Mouse (Mus musculus): Measurements from ENCODE around the gene Cfap61. TPM values are rescaled to one million over a fixed set of nuclear protein-coding genes. Genes with fewer than 3 reads are reported as not detected.

Gene Cfap61
- polyA plus RNA-seq, 1 experiment from 2014 or later, result 0.08 TPM

Other genes with a start within 250 kb of the Cfap61 start
- gene Naa20, start 32.7 kb upstream of the Cfap61 start, polyA plus RNA-seq (2014; fragmentation: Nextera tagmentation; extraction: Ambion mirVana), result 153 and 159 TPM in 2 replicates
- 45.8 and 46.9 TPM in 2 replicates for gene Crnkl1, start 230 bp downstream of the Cfap61 start, polyA plus RNA-seq (2014; fragmentation: Nextera tagmentation; extraction: Ambion mirVana)